Mouse (Mus musculus) liver, postnatal 0 days (tissue): ENCODE measurements around the gene Kcnk7.

Source experiments
- CTCF ChIP-seq: sonication (generic); IDR thresholded peaks from 2 replicates; pipeline ENCODE4 v1.5.1; 2016; ENCODE audit warnings: antibody characterized with exemption, low read depth
- EP300 ChIP-seq: IDR thresholded peaks from 2 replicates; pipeline ENCODE4 v1.6.1; 2016; ENCODE audit warnings: antibody characterized with exemption, low read depth, mild to moderate bottlenecking

GRCm38 (mm10) chr19:5692913-5693396 lies 11.2 kb upstream of the Kcnk7 start:
- no peak for TF ChIP-seq EP300
- no peak for TF ChIP-seq CTCF
